Mouse (Mus musculus) heart, embryonic 14.5 days (tissue): ENCODE results near the gene AI593442. TPM values are rescaled to one million over a fixed set of nuclear protein-coding genes. Genes with fewer than 3 reads are reported as not detected.
A peak's percentile ranks its signal among the peaks of the same experiment; 100 is the strongest.

Experiments used
- ATAC-seq: fragments of 200-750 bp; cut with Nextera tagmentation; 2 replicates; pipeline ENCODE4 v1.8.0; 2017; ENCODE audit warnings: low read depth, moderate TSS enrichment; ENCODE audit not compliant: insufficient number of reproducible peaks, insufficient read depth, low FRiP score
- H3K27ac ChIP-seq, 2 experiments: fragments of 200-500 bp in 1 of 2; fragments of 300-500 bp in 1 of 2; sonication (generic) in 1 of 2; replicated peaks in 1 of 2; 2 replicates each; pipeline ENCODE4 v1.5.1; 2012 to 2014; ENCODE audit warnings: low read depth in 2 of 2, low read length in 2 of 2, control low read depth in 1 of 2, mild to moderate bottlenecking in 1 of 2, mixed read lengths in 1 of 2; ENCODE audit not compliant: control insufficient read depth in 1 of 2, insufficient read depth in 1 of 2
- H3K27me3 ChIP-seq: fragments of 300-500 bp; sonication (generic); 2 replicates; pipeline ENCODE4 v1.6.1; 2014; ENCODE audit warnings: mild to moderate bottlenecking, low read length, control low read depth; ENCODE audit not compliant: control insufficient read depth, insufficient read depth
- H3K36me3 ChIP-seq: fragments of 300-500 bp; sonication (generic); 2 replicates; pipeline ENCODE4 v1.6.1; 2014; ENCODE audit warnings: mild to moderate bottlenecking, control low read depth, low read length, mixed read lengths; ENCODE audit not compliant: control insufficient read depth, insufficient read depth
- H3K4me1 ChIP-seq, 2 experiments: fragments of 200-500 bp in 1 of 2; fragments of 300-500 bp in 1 of 2; sonication (generic) in 1 of 2; 2 replicates each; pipeline ENCODE4 v1.6.1; 2012 to 2014; ENCODE audit warnings: low read length in 2 of 2, control low read depth in 1 of 2, mixed read lengths in 1 of 2; ENCODE audit not compliant: control insufficient read depth in 2 of 2, insufficient read depth in 2 of 2
- H3K4me2 ChIP-seq: fragments of 300-500 bp; sonication (generic); 2 replicates; pipeline ENCODE4 v1.6.1; 2014; ENCODE audit warnings: mild to moderate bottlenecking, low read length
- H3K4me3 ChIP-seq, 2 experiments: fragments of 200-500 bp in 1 of 2; fragments of 300-500 bp in 1 of 2; sonication (generic) in 1 of 2; 2 replicates each; pipeline ENCODE4 v1.5.1; 2012 to 2014; ENCODE audit warnings: low read length in 2 of 2, mild to moderate bottlenecking in 2 of 2, control low read depth in 1 of 2, low read depth in 1 of 2, moderate library complexity in 1 of 2; ENCODE audit not compliant: control insufficient read depth in 1 of 2, insufficient read depth in 1 of 2
- H3K9ac ChIP-seq: fragments of 300-500 bp; sonication (generic); 2 replicates; pipeline ENCODE4 v1.6.1; 2014; ENCODE audit warnings: mild to moderate bottlenecking, low read length
- H3K9me3 ChIP-seq: fragments of 300-500 bp; sonication (generic); 2 replicates; pipeline ENCODE4 v1.6.1; 2016; ENCODE audit warnings: low read length, control low read depth; ENCODE audit not compliant: control insufficient read depth
- WGBS: fragments of 180-500 bp; shearing (Covaris S2); extraction: QIAGEN DNeasy Blood & Tissue Kit; methylation state at CpG from one replicate; pipeline ENCODE4 v1.1.7; 2014; 5-methylcytosine and 5-hydroxymethylcytosine counted together
- polyA plus RNA-seq: library from polyadenylated mRNA; unstranded; fragments of >200 nt; fragmentation: Nextera tagmentation; extraction: Ambion mirVana; gene quantifications from 2 replicates; pipeline ENCODE4 v1.2.1, GENCODE M21; 2014

The AI593442 gene
- polyA plus RNA-seq: 0.03 and 0.07 TPM in 2 replicates

GRCm38 (mm10) chr9:52679362-52679947 lies at the start of gene AI593442:
AI593442 (minus strand) TSS chr9:52679780.
- H3K36me3 ChIP-seq: no peaks in the 10 kb centered on the region
- H3K4me2 ChIP-seq: peak within 1 kb of the TSS; percentile 72
- H3K4me3 ChIP-seq: peak within 1 kb of the TSS; percentile 42 to 46
- no peak for ATAC-seq
- H3K9ac ChIP-seq: no peak within 1 kb of the TSS; the same call in 1 of the 2 replicates
- H3K27ac ChIP-seq: no peak within 1 kb of the TSS
- under 1% methylated on average over 18 of the region's 27 CpGs for WGBS
- no peaks in the 10 kb centered on the region for H3K9me3 ChIP-seq
- peaks cover 44% of the 10 kb centered on the region for H3K27me3 ChIP-seq
- peaks cover 0 to 7% of the 10 kb centered on the region in 2 experiments; a peak in 2 of 4 replicates for H3K4me1 ChIP-seq

- H3K27ac ChIP-seq: no peak overlapping the region
- H3K4me3 ChIP-seq: no peak overlapping the region
- no peak overlapping the region for H3K9ac ChIP-seq
- WGBS: 72% methylated on average over 5 of the region's 5 CpGs
- H3K4me1 ChIP-seq: no peaks in the 10 kb centered on the region
- H3K27me3 ChIP-seq: no peaks in the 10 kb centered on the region
- no peaks in the 10 kb centered on the region for H3K36me3 ChIP-seq
- no peak overlapping the region for H3K4me2 ChIP-seq
- ATAC-seq: no peak
- H3K9me3 ChIP-seq: no peaks in the 10 kb centered on the region
These were observed 49.2 kb upstream of the AI593442 start for GRCm38 (mm10) chr9:52728806-52729205.

- Histone ChIP-seq H3K36me3 (no peaks in the 10 kb centered on the region), H3K9me3 (no peaks in the 10 kb centered on the region), H3K9ac (no peak overlapping the region), H3K27ac (no peak overlapping the region), H3K27me3 (no peaks in the 10 kb centered on the region), H3K4me3 (no peak overlapping the region), H3K4me1 (no peaks in the 10 kb centered on the region), H3K4me2 (no peak overlapping the region)
- 79% methylated on average over 1 of the region's 1 CpGs for WGBS
- no peak for ATAC-seq
These were observed 43.0 kb upstream of the AI593442 start for GRCm38 (mm10) chr9:52722626-52723025.

GRCm38 (mm10) chr9:52719562-52719961 lies 40.0 kb upstream of the AI593442 start:
- no peaks in the 10 kb centered on the region for H3K36me3 ChIP-seq
- 56% methylated on average over 2 of the region's 2 CpGs for WGBS
- no peaks in the 10 kb centered on the region for H3K27me3 ChIP-seq
- no peaks in the 10 kb centered on the region for H3K9me3 ChIP-seq
- no peak for ATAC-seq
- no peak overlapping the region for H3K9ac ChIP-seq
- H3K4me2 ChIP-seq: no peak overlapping the region
- H3K27ac ChIP-seq: no peak overlapping the region
- no peak overlapping the region for H3K4me3 ChIP-seq
- H3K4me1 ChIP-seq: no peaks in the 10 kb centered on the region

GRCm38 (mm10) chr9:52680036-52680435 lies 456 bp upstream of the AI593442 start:
- 57% methylated on average over 5 of the region's 5 CpGs for WGBS
- Histone ChIP-seq H3K4me1 (peaks cover 0 to 7% of the 10 kb centered on the region in 2 experiments; a peak in 2 of 4 replicates), H3K36me3 (no peaks in the 10 kb centered on the region), H3K27ac (no peak overlapping the region), H3K9me3 (no peaks in the 10 kb centered on the region), H3K27me3 (peaks cover 44% of the 10 kb centered on the region), H3K4me2 (no peak overlapping the region; the same call in 1 of the 2 replicates), H3K9ac (no peak overlapping the region), H3K4me3 (peak overlapping the region in 1 of 2 experiments; percentile 42; a peak in 1 of 4 replicates)
- ATAC-seq: no peak

- ATAC-seq: no peak
- H3K27ac ChIP-seq: no peak overlapping the region
- no peaks in the 10 kb centered on the region for H3K36me3 ChIP-seq
- WGBS: 0% methylated on average over 10 of the region's 10 CpGs
- H3K4me1 ChIP-seq: peaks cover 0 to 7% of the 10 kb centered on the region in 2 experiments; a peak in 2 of 4 replicates
- H3K4me3 ChIP-seq: peak overlapping the region; percentile 42 to 46
- H3K9me3 ChIP-seq: no peaks in the 10 kb centered on the region
- peaks cover 44% of the 10 kb centered on the region for H3K27me3 ChIP-seq
- peak overlapping the region; percentile 72 for H3K4me2 ChIP-seq
- no peak overlapping the region for H3K9ac ChIP-seq
These were observed 753 bp downstream of the AI593442 start for GRCm38 (mm10) chr9:52678839-52679215.

- Histone ChIP-seq H3K4me3 (peak overlapping the region in 1 of 2 experiments; percentile 42; a peak in 2 of 4 replicates), H3K27me3 (peaks cover 44% of the 10 kb centered on the region)
- ATAC-seq: no peak
These were observed 1.3 kb downstream of the AI593442 start for GRCm38 (mm10) chr9:52678179-52678838.

More at GRCm38 (mm10) chr9:52678179-52678838, 1.3 kb downstream of the AI593442 start:
- no peaks in the 10 kb centered on the region for H3K36me3 ChIP-seq
- WGBS: under 1% methylated on average over 27 of the region's 28 CpGs
- peak overlapping the region; percentile 72 for H3K4me2 ChIP-seq
- no peak overlapping the region for H3K27ac ChIP-seq
- H3K9me3 ChIP-seq: no peaks in the 10 kb centered on the region
- no peak overlapping the region for H3K9ac ChIP-seq
- H3K4me1 ChIP-seq: peaks cover 0 to 7% of the 10 kb centered on the region in 2 experiments; a peak in 2 of 4 replicates
